Mouse (Mus musculus) kidney, postnatal 25 days (tissue): Measurements from ENCODE around the gene Gzma.

Experiments
- DNase-seq, 2 experiments: peaks; one replicate each; pipeline ENCODE4 v3.0.0; 2021; ENCODE audit warnings: mixed read lengths in 2 of 2

The Gzma gene

GRCm38 (mm10) chr13:113100879-113101278 is at the start of gene Gzma:
TSS of gene Gzma (minus strand) at chr13:113100981.
- no peak for DNase-seq

- DNase-seq = no peak
Observed at GRCm38 (mm10) chr13:113139597-113139996, 38.8 kb upstream of the Gzma start.

GRCm38 (mm10) chr13:113129974-113130373 is 29.2 kb upstream of the Gzma start:
- DNase-seq = no peak

- DNase-seq = no peak
Observed at GRCm38 (mm10) chr13:113121326-113121725, 20.5 kb upstream of the Gzma start.

- no peak for DNase-seq
Observed at GRCm38 (mm10) chr13:113120324-113121237, 19.8 kb upstream of the Gzma start.

GRCm38 (mm10) chr13:113118977-113119376 is 18.2 kb upstream of the Gzma start:
- no peak for DNase-seq

GRCm38 (mm10) chr13:113104759-113105158 is 4.0 kb upstream of the Gzma start:
- no peak for DNase-seq

- no peak for DNase-seq
Observed at GRCm38 (mm10) chr13:113101804-113102203, 1.0 kb upstream of the Gzma start.

GRCm38 (mm10) chr13:113098406-113098805 is 2.4 kb downstream of the Gzma start:
- no peak for DNase-seq

GRCm38 (mm10) chr13:113097011-113097410 is 3.8 kb downstream of the Gzma start:
- DNase-seq = no peak

- DNase-seq = no peak
Observed at GRCm38 (mm10) chr13:113094618-113095017, 6.2 kb downstream of the Gzma start.

GRCm38 (mm10) chr13:113090489-113090888 is 10.3 kb downstream of the Gzma start:
- no peak for DNase-seq

GRCm38 (mm10) chr13:113087226-113088017 is 13.4 kb downstream of the Gzma start:
- DNase-seq = no peak

- DNase-seq = no peak
Observed at GRCm38 (mm10) chr13:113084732-113085131, 16.0 kb downstream of the Gzma start.

GRCm38 (mm10) chr13:113082101-113082500 is 18.7 kb downstream of the Gzma start:
- DNase-seq = no peak

GRCm38 (mm10) chr13:113079021-113079420 is 21.8 kb downstream of the Gzma start:
- no peak for DNase-seq

- no peak for DNase-seq
Observed at GRCm38 (mm10) chr13:113064542-113064941, 36.2 kb downstream of the Gzma start.

GRCm38 (mm10) chr13:113061746-113062145 is 39.0 kb downstream of the Gzma start:
- no peak for DNase-seq

GRCm38 (mm10) chr13:113055826-113056225 is 45.0 kb downstream of the Gzma start:
- no peak for DNase-seq

GRCm38 (mm10) chr13:113054230-113054629 is 46.6 kb downstream of the Gzma start:
- no peak for DNase-seq

GRCm38 (mm10) chr13:113047647-113048046 is 53.1 kb downstream of the Gzma start:
- no peak for DNase-seq

GRCm38 (mm10) chr13:113047018-113047417 is 53.8 kb downstream of the Gzma start:
- no peak for DNase-seq

- DNase-seq = peak; percentile 58 to 77
Observed at GRCm38 (mm10) chr13:113046211-113046883, 54.4 kb downstream of the Gzma start, which contains the start of gene Gpx8. TSS of gene Gpx8 (minus strand) at chr13:113046410.
